Comparison of ENCODE assay signal across 8 mouse cellular contexts in the genomic region with DNA sequence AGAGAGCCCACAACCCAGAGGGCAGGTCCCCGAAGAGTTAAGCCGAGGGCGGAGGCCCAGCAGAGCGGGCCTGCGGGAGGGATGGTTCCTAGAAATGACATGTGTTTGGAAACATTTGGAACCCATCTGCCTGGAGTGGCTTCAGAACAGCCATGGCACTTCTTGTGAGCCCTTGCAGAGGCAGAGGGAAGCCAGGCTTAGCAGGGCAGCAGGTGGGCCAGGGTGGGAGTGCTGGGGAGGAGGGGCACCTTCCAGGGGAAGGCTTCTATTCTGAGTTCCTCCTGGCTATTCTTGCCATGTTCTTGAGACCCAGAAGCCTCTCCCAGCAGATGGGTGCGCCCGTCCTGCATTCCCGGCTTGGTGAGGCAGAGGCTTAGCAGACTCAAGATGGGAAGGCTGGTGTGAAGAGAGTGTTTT.
DNase-seq lines count a peak whose midpoint lies in the region; ATAC-seq lines count a peak whose summit lies in the region.

No protein-coding gene starts in this region.

- no peaks in the 10 kb centered on the region for H3K27me3 ChIP-seq in kidney, embryonic 15.5 days
- H3K27me3 ChIP-seq in heart, embryonic 15.5 days = no peaks in the 10 kb centered on the region
- H3K27me3 ChIP-seq in liver, embryonic 16.5 days (ENCODE audit: control insufficient read depth, insufficient read depth, low read depth, low read length) = no peaks in the 10 kb centered on the region

- peaks cover 7% of the 10 kb centered on the region; the same call in 1 of the 2 replicates for H3K36me3 ChIP-seq in kidney, embryonic 15.5 days
- H3K36me3 ChIP-seq in heart, embryonic 15.5 days = no peaks in the 10 kb centered on the region
- no peaks in the 10 kb centered on the region for H3K36me3 ChIP-seq in liver, embryonic 16.5 days (ENCODE audit: control insufficient read depth, insufficient read depth)

- H3K9me3 ChIP-seq in kidney, embryonic 15.5 days (replicated peaks) = no peaks in the 10 kb centered on the region
- H3K9me3 ChIP-seq in heart, embryonic 15.5 days (replicated peaks) = no peaks in the 10 kb centered on the region
- no peaks in the 10 kb centered on the region for H3K9me3 ChIP-seq in liver, embryonic 16.5 days (replicated peaks; ENCODE audit: control insufficient read depth, low read length)

- H3K9ac ChIP-seq in kidney, embryonic 15.5 days = peak overlapping the region; percentile 35
- peak overlapping the region; percentile 54 for H3K9ac ChIP-seq in heart, embryonic 15.5 days
- H3K9ac ChIP-seq in liver, embryonic 16.5 days (ENCODE audit: low read depth, low read length) = peak overlapping the region; percentile 47

- H3K4me1 ChIP-seq in kidney, embryonic 15.5 days = peaks cover 63% of the 10 kb centered on the region
- H3K4me1 ChIP-seq in heart, embryonic 15.5 days (replicated peaks) = peaks cover 68% of the 10 kb centered on the region
- peaks cover 40% of the 10 kb centered on the region for H3K4me1 ChIP-seq in liver, embryonic 16.5 days (ENCODE audit: control insufficient read depth, low read depth, low read length)

- WGBS in kidney, embryonic 15.5 days = 51% methylated on average over 8 of the region's 8 CpGs
- WGBS in heart, embryonic 15.5 days = 69% methylated on average over 8 of the region's 8 CpGs
- WGBS in liver, embryonic 16.5 days (ENCODE audit: insufficient replicate concordance) = 11% methylated on average over 8 of the region's 8 CpGs

- peak overlapping the region; percentile 29 for H3K4me3 ChIP-seq in kidney, embryonic 15.5 days (replicated peaks)
- peak overlapping the region; percentile 43 for H3K4me3 ChIP-seq in heart, embryonic 15.5 days
- peak overlapping the region; percentile 49 for H3K4me3 ChIP-seq in liver, embryonic 16.5 days (ENCODE audit: low read depth, low read length)

- no peak for ATAC-seq in kidney, embryonic 15.5 days (replicated peaks; ENCODE audit: low FRiP score)
- no peak for ATAC-seq in heart, embryonic 15.5 days (replicated peaks; ENCODE audit: insufficient number of reproducible peaks, insufficient read depth, low FRiP score, low read depth)
- no peak for ATAC-seq in liver, embryonic 16.5 days (ENCODE audit: low read depth)

- peak overlapping the region; percentile 92 for H3K27ac ChIP-seq in kidney, embryonic 15.5 days
- H3K27ac ChIP-seq in heart, embryonic 15.5 days = peak overlapping the region; percentile 85
- H3K27ac ChIP-seq in liver, embryonic 16.5 days (ENCODE audit: low read length) = no peak overlapping the region; the same call in 1 of the 2 replicates

- no peak for DNase-seq in kidney, postnatal 36 days
- DNase-seq in brain, adult 2 months (ENCODE audit: low read depth, low spot score) = peak; percentile 64
- DNase-seq in adrenal gland, adult 2 months = no peak
- DNase-seq in cerebellum, adult 8-10 months = no peak
- no peak for DNase-seq in frontal cortex, postnatal 36 days (ENCODE audit: low spot score in 2 of 2)

- H3K4me2 ChIP-seq in kidney, embryonic 15.5 days = peak overlapping the region; percentile 58
- peak overlapping the region; percentile 64 for H3K4me2 ChIP-seq in heart, embryonic 15.5 days
- peak overlapping the region; percentile 61 for H3K4me2 ChIP-seq in liver, embryonic 16.5 days (ENCODE audit: low read depth, low read length)
